Mouse (Mus musculus): ENCODE measurements at regions not wholly inside any gene's neighbourhood (a gene's known extent, or its start where the extent isn't known, plus 50 kb on each side); places are given as distances from the start of the nearest gene placed in this dataset.
"Not testable (repeated sequence)": the region's sequence is repeated elsewhere in the genome, so short reads cannot be mapped to it uniquely, and the experiment has no call there.

DNA sequence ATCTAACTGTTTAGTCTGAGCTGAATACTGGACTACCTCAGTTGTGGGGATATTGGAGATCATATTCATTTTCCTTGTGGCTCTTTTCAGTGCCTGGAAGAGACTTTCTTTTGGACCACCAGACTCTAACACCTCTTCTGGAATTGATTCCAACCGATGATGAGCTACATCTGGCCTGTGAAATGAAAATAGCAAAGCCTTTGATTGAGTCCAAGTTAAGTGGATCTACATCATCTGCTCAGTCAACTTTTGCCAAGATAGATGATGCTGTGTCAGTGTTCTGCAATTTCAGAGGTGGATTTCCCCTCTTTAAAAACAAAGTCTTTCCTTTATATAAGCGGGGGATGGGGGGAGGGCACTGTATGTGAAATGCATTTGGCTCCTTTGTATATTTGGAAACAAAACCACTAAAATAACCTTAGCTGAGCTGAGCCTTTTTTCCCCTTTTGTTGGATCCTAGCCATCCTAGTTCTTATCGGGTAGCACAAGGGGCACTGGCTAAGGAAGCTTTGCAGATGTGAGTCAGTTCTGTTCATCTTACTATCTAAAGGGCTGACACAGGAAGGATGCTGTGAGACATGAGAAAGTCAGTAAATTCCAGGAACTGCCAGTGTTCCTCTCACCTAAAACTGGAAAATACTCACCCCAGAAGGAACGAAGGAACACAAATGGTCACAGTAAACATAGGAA lies 473.8 kb downstream of the Cypt12 start:
- H3K27me3 ChIP-seq (replicated peaks; ENCODE audit: control insufficient read depth, insufficient read depth, low read length): no peaks in the 10 kb centered on the region
- ATAC-seq (replicated peaks; ENCODE audit: low FRiP score, low TSS enrichment, low read depth) (no peak), DNase-seq (ENCODE audit: low spot score) (no peak)
- no peak overlapping the region for H3K27ac ChIP-seq (ENCODE audit: low read depth)
- no peaks in the 10 kb centered on the region for H3K4me1 ChIP-seq (replicated peaks; ENCODE audit: control insufficient read depth, insufficient read depth, low read length)
- WGBS: 75% methylated on average over 4 of the region's 4 CpGs
- H3K9me3 ChIP-seq (ENCODE audit: control insufficient read depth, low read length): no peaks in the 10 kb centered on the region
- H3K4me3 ChIP-seq (ENCODE audit: low read depth, low read length): no peak overlapping the region
- no peak overlapping the region for H3K9ac ChIP-seq (ENCODE audit: low read length)
- no peak overlapping the region for H3K4me2 ChIP-seq (ENCODE audit: low read length)
- no peaks in the 10 kb centered on the region for H3K36me3 ChIP-seq (ENCODE audit: control insufficient read depth, insufficient read depth, low read length)

DNA sequence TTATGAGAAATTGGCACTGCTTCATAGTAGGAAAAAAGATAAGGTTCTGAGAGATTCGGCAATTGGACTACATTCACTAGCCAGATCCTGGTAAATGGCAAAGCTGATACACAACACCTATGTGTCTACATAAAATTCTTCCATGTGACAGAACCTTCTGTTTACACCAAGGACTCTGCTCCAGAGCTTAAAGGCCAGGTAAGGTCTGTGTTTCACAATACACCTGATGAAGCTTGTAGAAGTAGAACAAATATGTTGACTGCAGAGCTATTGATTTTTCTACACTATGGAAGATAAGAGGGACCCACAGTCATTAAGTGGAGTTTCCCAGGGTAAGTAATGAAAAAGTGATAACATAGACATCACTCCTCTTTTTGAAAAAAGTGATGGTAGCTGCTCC lies 480.7 kb downstream of the Cypt12 start:
- H3K36me3 ChIP-seq (ENCODE audit: control insufficient read depth, insufficient read depth, low read length): no peaks in the 10 kb centered on the region
- no peak overlapping the region for H3K4me2 ChIP-seq (ENCODE audit: low read length)
- H3K27ac ChIP-seq (ENCODE audit: low read depth): no peak overlapping the region
- H3K27me3 ChIP-seq (replicated peaks; ENCODE audit: control insufficient read depth, insufficient read depth, low read length): no peaks in the 10 kb centered on the region
- no peaks in the 10 kb centered on the region for H3K4me1 ChIP-seq (replicated peaks; ENCODE audit: control insufficient read depth, insufficient read depth, low read length)
- H3K4me3 ChIP-seq (ENCODE audit: low read depth, low read length): no peak overlapping the region
- ATAC-seq (replicated peaks; ENCODE audit: low FRiP score, low TSS enrichment, low read depth) (no peak), DNase-seq (ENCODE audit: low spot score) (no peak)
- no peak overlapping the region for H3K9ac ChIP-seq (ENCODE audit: low read length)
- 84% methylated on average over 1 of the region's 1 CpGs for WGBS
- H3K9me3 ChIP-seq (ENCODE audit: control insufficient read depth, low read length): no peaks in the 10 kb centered on the region

DNA sequence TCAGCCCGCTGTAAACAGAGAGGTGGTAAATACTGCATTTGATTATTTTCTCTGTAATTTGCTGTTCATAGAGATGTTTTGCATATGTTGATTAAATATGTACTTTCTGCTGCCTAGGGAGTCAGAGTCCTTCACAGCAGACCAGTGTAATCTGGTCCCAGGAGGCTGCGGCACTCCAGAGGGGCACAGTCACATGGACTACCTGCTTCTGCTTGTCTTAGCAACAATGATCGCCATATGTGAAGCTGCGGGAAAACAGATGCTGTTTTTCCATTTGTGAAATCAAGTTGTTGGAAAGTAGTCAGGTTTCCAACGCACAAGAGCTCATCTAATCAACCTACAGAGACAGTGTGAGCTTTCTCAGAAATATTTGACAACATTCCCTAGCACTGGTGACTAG lies 490.6 kb downstream of the Cypt12 start:
- H3K36me3 ChIP-seq (ENCODE audit: control insufficient read depth, insufficient read depth, low read length): no peaks in the 10 kb centered on the region
- no peaks in the 10 kb centered on the region for H3K27me3 ChIP-seq (replicated peaks; ENCODE audit: control insufficient read depth, insufficient read depth, low read length)
- H3K4me2 ChIP-seq (ENCODE audit: low read length): no peak overlapping the region
- H3K9ac ChIP-seq (ENCODE audit: low read length): no peak overlapping the region
- ATAC-seq (replicated peaks; ENCODE audit: low FRiP score, low TSS enrichment, low read depth) (no peak), DNase-seq (ENCODE audit: low spot score) (no peak)
- H3K4me1 ChIP-seq (replicated peaks; ENCODE audit: control insufficient read depth, insufficient read depth, low read length): no peaks in the 10 kb centered on the region
- H3K9me3 ChIP-seq (ENCODE audit: control insufficient read depth, low read length): no peaks in the 10 kb centered on the region
- WGBS: 86% methylated on average over 5 of the region's 5 CpGs
- no peak overlapping the region for H3K4me3 ChIP-seq (ENCODE audit: low read depth, low read length)
- no peak overlapping the region for H3K27ac ChIP-seq (ENCODE audit: low read depth)

DNA sequence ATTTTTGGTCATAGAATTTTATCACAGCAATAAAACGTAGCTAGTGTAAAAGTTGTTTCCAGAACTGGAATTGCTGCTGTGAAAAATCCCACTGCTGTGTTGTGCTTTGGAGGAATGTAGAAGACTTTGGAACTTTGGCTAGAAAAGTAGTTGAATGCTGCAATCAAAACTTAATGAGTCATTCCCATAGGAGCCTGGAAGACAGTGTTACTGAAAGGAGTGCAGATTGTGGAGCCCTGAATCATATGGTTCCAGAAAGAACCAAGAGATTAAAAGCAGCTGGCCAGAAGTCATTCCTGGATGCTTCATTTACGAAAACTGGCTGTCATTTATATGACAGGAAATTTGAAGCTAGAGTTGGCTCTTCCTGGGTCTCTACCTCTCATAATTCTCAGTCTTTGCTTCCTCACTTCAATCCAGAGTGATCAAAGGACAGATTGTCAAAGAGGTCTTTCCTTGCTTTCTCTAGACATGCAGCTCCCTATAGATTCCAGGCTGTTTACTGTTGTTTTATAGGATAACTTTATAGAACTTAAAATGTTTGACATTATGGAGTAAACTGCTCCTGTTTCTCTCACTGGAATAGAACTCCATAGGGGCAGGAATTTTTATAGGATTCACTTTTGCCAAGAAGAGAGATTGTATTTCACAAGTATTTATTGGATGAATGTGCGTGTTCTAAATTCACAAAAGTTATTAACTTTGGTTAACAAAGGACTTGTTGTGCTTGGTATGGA lies 504.2 kb downstream of the Cypt12 start:
- H3K4me3 ChIP-seq (ENCODE audit: low read depth, low read length): no peak overlapping the region
- H3K4me2 ChIP-seq (ENCODE audit: low read length): no peak overlapping the region
- no peak for ATAC-seq (replicated peaks; ENCODE audit: low FRiP score, low TSS enrichment, low read depth)
- H3K9ac ChIP-seq (ENCODE audit: low read length): no peak overlapping the region
- no peak overlapping the region for H3K27ac ChIP-seq (ENCODE audit: low read depth)
- H3K27me3 ChIP-seq (replicated peaks; ENCODE audit: control insufficient read depth, insufficient read depth, low read length): no peaks in the 10 kb centered on the region
- H3K36me3 ChIP-seq (ENCODE audit: control insufficient read depth, insufficient read depth, low read length): no peaks in the 10 kb centered on the region
- no peak for DNase-seq (ENCODE audit: low spot score)
- no peaks in the 10 kb centered on the region for H3K4me1 ChIP-seq (replicated peaks; ENCODE audit: control insufficient read depth, insufficient read depth, low read length)
- no peaks in the 10 kb centered on the region for H3K9me3 ChIP-seq (ENCODE audit: control insufficient read depth, low read length)
- 77% methylated on average over 3 of the region's 3 CpGs for WGBS

DNA sequence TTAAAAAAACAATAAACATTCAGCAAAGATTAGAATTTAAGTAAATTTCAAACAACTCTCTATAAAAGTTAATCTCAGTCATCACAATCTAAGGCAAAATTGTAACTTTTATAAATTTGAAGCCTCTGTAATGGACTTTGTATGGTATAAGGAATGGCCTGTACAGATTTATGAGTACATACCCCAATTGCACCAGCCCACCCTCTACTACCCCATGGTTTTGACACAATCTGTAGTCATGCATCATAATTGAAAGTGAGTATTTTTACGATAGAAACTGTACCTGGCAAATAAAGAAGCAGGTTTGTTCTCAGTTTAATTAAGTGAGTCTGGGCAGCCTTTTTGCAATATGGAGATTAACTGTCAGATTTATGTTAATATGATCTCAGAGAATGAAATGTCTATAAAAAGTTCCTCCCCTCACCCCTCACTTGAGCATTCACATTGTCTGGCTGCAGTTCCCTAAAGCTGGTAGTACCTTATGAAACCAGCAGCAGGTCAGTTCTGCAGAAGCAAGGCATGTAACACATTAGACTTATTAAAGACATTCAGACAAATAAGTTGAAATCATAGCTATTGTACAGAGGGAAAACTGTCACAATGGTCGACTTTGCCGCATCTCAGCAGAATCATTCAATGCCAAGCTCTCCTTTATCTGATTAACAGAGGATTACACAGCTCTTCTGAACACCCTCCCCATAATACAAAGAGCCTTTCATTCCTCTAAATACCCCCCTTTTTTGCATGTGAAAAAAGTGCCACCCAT lies 505.2 kb downstream of the Cypt12 start:
- ATAC-seq (replicated peaks; ENCODE audit: low FRiP score, low TSS enrichment, low read depth): no peak
- no peak for DNase-seq (ENCODE audit: low spot score)
- H3K9ac ChIP-seq (ENCODE audit: low read length): no peak overlapping the region
- H3K27ac ChIP-seq (ENCODE audit: low read depth): no peak overlapping the region
- H3K4me3 ChIP-seq (ENCODE audit: low read depth, low read length): no peak overlapping the region
- no peaks in the 10 kb centered on the region for H3K4me1 ChIP-seq (replicated peaks; ENCODE audit: control insufficient read depth, insufficient read depth, low read length)
- no peak overlapping the region for H3K4me2 ChIP-seq (ENCODE audit: low read length)
- H3K27me3 ChIP-seq (replicated peaks; ENCODE audit: control insufficient read depth, insufficient read depth, low read length): no peaks in the 10 kb centered on the region
- H3K9me3 ChIP-seq (ENCODE audit: control insufficient read depth, low read length): no peaks in the 10 kb centered on the region
- no peaks in the 10 kb centered on the region for H3K36me3 ChIP-seq (ENCODE audit: control insufficient read depth, insufficient read depth, low read length)
- WGBS: 92% methylated on average over 1 of the region's 3 CpGs

DNA sequence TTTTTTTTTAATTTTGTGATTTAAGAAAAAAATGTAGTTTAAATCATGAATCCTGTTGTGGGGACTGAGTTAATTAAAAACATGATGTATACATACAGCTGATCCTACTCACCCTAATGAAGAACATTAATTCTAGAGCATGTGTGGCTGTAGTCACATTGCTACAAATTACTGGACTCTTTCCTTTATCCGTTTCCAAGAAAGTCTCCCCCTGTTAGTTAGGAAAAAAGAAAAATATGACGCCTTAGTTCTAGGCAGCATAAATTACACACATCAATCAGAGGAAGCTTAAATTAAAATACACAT lies 505.7 kb downstream of the Cypt12 start:
- DNase-seq (ENCODE audit: low spot score) (no peak), ATAC-seq (replicated peaks; ENCODE audit: low FRiP score, low TSS enrichment, low read depth) (no peak)
- Histone ChIP-seq H3K36me3 (ENCODE audit: control insufficient read depth, insufficient read depth, low read length) (no peaks in the 10 kb centered on the region), H3K9ac (ENCODE audit: low read length) (no peak overlapping the region), H3K9me3 (ENCODE audit: control insufficient read depth, low read length) (no peaks in the 10 kb centered on the region), H3K4me2 (ENCODE audit: low read length) (no peak overlapping the region), H3K4me1 (replicated peaks; ENCODE audit: control insufficient read depth, insufficient read depth, low read length) (no peaks in the 10 kb centered on the region), H3K27me3 (replicated peaks; ENCODE audit: control insufficient read depth, insufficient read depth, low read length) (no peaks in the 10 kb centered on the region), H3K4me3 (ENCODE audit: low read depth, low read length) (no peak overlapping the region), H3K27ac (ENCODE audit: low read depth) (no peak overlapping the region)
- WGBS: 65% methylated on average over 2 of the region's 2 CpGs

DNA sequence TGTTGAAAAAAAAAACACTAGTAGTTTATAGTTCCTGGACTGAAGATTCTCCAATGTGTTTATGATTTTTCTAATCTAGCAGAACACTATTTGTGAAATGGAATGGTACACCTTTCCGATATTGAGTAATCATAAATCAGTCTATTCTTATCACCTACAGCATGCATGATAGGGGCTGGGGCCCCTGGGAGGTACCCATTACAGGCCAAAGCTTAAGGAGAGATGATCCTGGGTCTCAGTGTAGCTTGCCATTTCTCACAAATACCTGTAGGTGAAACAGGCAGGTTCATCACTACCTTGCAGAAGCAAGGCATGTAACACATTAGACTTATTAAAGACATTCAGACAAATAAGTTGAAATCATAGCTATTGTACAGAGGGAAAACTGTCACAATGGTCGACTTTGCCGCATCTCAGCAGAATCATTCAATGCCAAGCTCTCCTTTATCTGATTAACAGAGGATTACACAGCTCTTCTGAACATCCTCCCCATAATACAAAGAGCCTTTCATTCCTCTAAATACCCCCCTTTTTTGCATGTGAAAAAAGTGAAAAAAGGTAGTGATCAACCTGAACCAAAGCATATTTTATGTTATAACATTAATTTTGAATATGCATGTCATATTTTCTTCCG lies 506.5 kb downstream of the Cypt12 start:
- not testable (repeated sequence) for H3K27ac ChIP-seq (ENCODE audit: low read depth); H3K4me1 ChIP-seq (replicated peaks; ENCODE audit: control insufficient read depth, insufficient read depth, low read length); H3K4me3 ChIP-seq (ENCODE audit: low read depth, low read length); H3K4me2 ChIP-seq (ENCODE audit: low read length); H3K9me3 ChIP-seq (ENCODE audit: control insufficient read depth, low read length); H3K9ac ChIP-seq (ENCODE audit: low read length); DNase-seq (ENCODE audit: low spot score); ATAC-seq (replicated peaks; ENCODE audit: low FRiP score, low TSS enrichment, low read depth); H3K36me3 ChIP-seq (ENCODE audit: control insufficient read depth, insufficient read depth, low read length); H3K27me3 ChIP-seq (replicated peaks; ENCODE audit: control insufficient read depth, insufficient read depth, low read length)
- WGBS: 88% methylated on average over 2 of the region's 4 CpGs

DNA sequence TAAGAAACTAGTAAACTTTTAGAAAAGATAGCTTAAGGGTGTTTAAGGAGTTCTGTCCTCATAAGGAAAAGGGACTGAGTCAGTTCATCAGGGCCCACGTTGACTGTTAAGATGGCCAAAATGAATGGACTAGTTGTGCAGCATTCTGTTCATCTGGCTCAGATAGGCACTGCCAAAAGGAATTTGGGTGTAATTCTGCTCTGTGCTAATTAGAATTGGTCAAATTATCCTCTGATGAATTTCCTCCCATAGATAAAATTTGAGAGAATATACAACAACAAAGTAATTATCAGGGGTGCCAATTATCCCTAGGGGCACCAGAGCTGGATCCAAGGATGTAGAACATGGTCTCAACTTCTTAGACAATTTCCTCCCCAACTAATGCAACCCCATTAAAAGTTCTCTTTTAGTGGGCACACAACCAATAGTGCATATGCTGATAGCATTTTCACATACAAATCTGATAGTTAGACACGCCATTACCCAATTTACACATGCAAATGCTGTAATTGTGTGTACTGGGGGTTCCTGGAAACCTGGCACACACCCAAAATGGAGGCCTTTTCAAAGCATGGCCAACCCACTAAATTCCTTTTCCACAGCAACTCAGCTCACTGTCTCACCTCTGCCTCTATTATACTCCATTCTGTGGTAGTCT lies 508.0 kb downstream of the Cypt12 start:
- ATAC-seq (replicated peaks; ENCODE audit: low FRiP score, low TSS enrichment, low read depth): no peak
- H3K9ac ChIP-seq (ENCODE audit: low read length): no peak overlapping the region
- H3K4me3 ChIP-seq (ENCODE audit: low read depth, low read length): no peak overlapping the region
- 78% methylated on average over 2 of the region's 2 CpGs for WGBS
- H3K27me3 ChIP-seq (replicated peaks; ENCODE audit: control insufficient read depth, insufficient read depth, low read length): no peaks in the 10 kb centered on the region
- H3K27ac ChIP-seq (ENCODE audit: low read depth): no peak overlapping the region
- no peak overlapping the region for H3K4me2 ChIP-seq (ENCODE audit: low read length)
- H3K36me3 ChIP-seq (ENCODE audit: control insufficient read depth, insufficient read depth, low read length): no peaks in the 10 kb centered on the region
- no peaks in the 10 kb centered on the region for H3K9me3 ChIP-seq (ENCODE audit: control insufficient read depth, low read length)
- no peaks in the 10 kb centered on the region for H3K4me1 ChIP-seq (replicated peaks; ENCODE audit: control insufficient read depth, insufficient read depth, low read length)
- DNase-seq (ENCODE audit: low spot score): no peak
